In genomic region chr10:18233891-18234290, GRCm38 (mm10) we compare ENCODE assay signal across 8 mouse cellular contexts. TPM values are rescaled to one million over a fixed set of nuclear protein-coding genes. Genes with fewer than 3 reads are reported as not detected.
DNase-seq lines count a peak whose midpoint lies in the region; ATAC-seq and TF ChIP-seq lines count a peak whose summit lies in the region.

No protein-coding gene starts in this region.

- H3K4me1 ChIP-seq in heart, embryonic 16.5 days (ENCODE audit: control insufficient read depth, insufficient read depth, low read length) = peaks cover 5% of the 10 kb centered on the region; the same call in 1 of the 2 replicates
- H3K4me1 ChIP-seq in liver, postnatal 0 days (ENCODE audit: insufficient read depth) = peaks cover 4% of the 10 kb centered on the region

- intact Hi-C loops in heart, postnatal 10 days (cut with DNase I) = no loop called here

- ATAC-seq in heart, embryonic 16.5 days (replicated peaks; ENCODE audit: extremely low read depth, insufficient read depth, low FRiP score) = no peak
- no peak for ATAC-seq in liver, postnatal 0 days

- H3K27me3 ChIP-seq in heart, embryonic 16.5 days (ENCODE audit: control insufficient read depth, insufficient read depth, low read length) = no peaks in the 10 kb centered on the region
- no peaks in the 10 kb centered on the region for H3K27me3 ChIP-seq in liver, postnatal 0 days (ENCODE audit: insufficient read depth, low read length)

- no peak for TF ChIP-seq POLR2A in brain, embryonic 14.5 days (IDR thresholded peaks at IDR 0.05; ENCODE audit: borderline replicate concordance, extremely low read depth, insufficient read depth, insufficient read length, poor library complexity, severe bottlenecking)

- H3K27ac ChIP-seq in heart, embryonic 16.5 days (ENCODE audit: low read length) = no peak overlapping the region
- H3K27ac ChIP-seq in liver, postnatal 0 days (ENCODE audit: low read depth) = peak overlapping the region; percentile 94

- H3K4me2 ChIP-seq in heart, embryonic 16.5 days (ENCODE audit: low read depth, low read length) = peak overlapping the region; percentile 83; the same call in 1 of the 2 replicates
- H3K4me2 ChIP-seq in liver, postnatal 0 days (ENCODE audit: low read depth, low read length) = peak overlapping the region; percentile 77

- H3K9me3 ChIP-seq in heart, embryonic 16.5 days (replicated peaks; ENCODE audit: control insufficient read depth, low read length) = no peaks in the 10 kb centered on the region
- H3K9me3 ChIP-seq in liver, postnatal 0 days (ENCODE audit: low read length) = no peaks in the 10 kb centered on the region

- no peaks in the 10 kb centered on the region for H3K36me3 ChIP-seq in heart, embryonic 16.5 days (ENCODE audit: control insufficient read depth, insufficient read depth)
- no peaks in the 10 kb centered on the region for H3K36me3 ChIP-seq in liver, postnatal 0 days (replicated peaks; ENCODE audit: insufficient read depth, low read length)

- H3K4me3 ChIP-seq in heart, embryonic 16.5 days (ENCODE audit: low read length) = no peak overlapping the region
- H3K4me3 ChIP-seq in liver, postnatal 0 days (ENCODE audit: low read depth, low read length) = 0 out of 2 replicates have a peak overlapping the region, but pooled peaks have one; percentile 93

- TF ChIP-seq EP300 in liver, postnatal 0 days (IDR thresholded peaks at IDR 0.05; ENCODE audit: low read depth) = no peak

- no peak for DNase-seq in heart, postnatal 10 days
- peak; percentile 34 to 38 for DNase-seq in B cell, adult 2 months
- DNase-seq in brain, embryonic 14.5 days (ENCODE audit: low read depth) = peak; percentile 18
- no peak for DNase-seq in liver, postnatal 0 days
- DNase-seq in urinary bladder, adult 2 months (ENCODE audit: low spot score) = no peak
- no peak for DNase-seq in layer of hippocampus, adult 9-10 months (ENCODE audit: low spot score)
- DNase-seq in adrenal gland, adult 8-10 months = no peak

- 49% methylated on average over 3 of the region's 3 CpGs for WGBS in heart, embryonic 16.5 days
- 39% methylated on average over 3 of the region's 3 CpGs for WGBS in liver, postnatal 0 days (ENCODE audit: insufficient replicate concordance)

- H3K9ac ChIP-seq in heart, embryonic 16.5 days (ENCODE audit: low read length) = no peak overlapping the region
- no peak overlapping the region for H3K9ac ChIP-seq in liver, postnatal 0 days (replicated peaks)

- peak; percentile 22; the same call in 1 of the 2 replicates for TF ChIP-seq CTCF in brain, embryonic 14.5 days (IDR thresholded peaks at IDR 0.05; ENCODE audit: borderline replicate concordance, extremely low read depth, insufficient read depth, insufficient read length)
- TF ChIP-seq CTCF in liver, postnatal 0 days (IDR thresholded peaks at IDR 0.05; ENCODE audit: low read depth) = peak; percentile 41

RNA-seq across cellular contexts. Expression of gene Ccdc28a, which starts 0.9 kb away (rescaled TPM):
- polyA plus RNA-seq in heart, embryonic 16.5 days (2015; fragmentation: Nextera tagmentation; extraction: Ambion mirVana) = 8.6 and 10.9 TPM in 2 replicates
- total RNA-seq in heart, postnatal 10 days (2021) = 1 to 10 TPM; 6.4 to 6.7 TPM
- 10.4 and 22.0 TPM in 2 replicates for polyA plus RNA-seq in brain, embryonic 14.5 days (2012; rRNA removed)
- 9.0 and 14.6 TPM in 2 replicates for polyA plus RNA-seq in liver, postnatal 0 days (2015; fragmentation: Nextera tagmentation; extraction: Ambion mirVana)
- 24.0 and 28.1 TPM in 2 replicates for polyA plus RNA-seq in urinary bladder, adult 2 months (2012; rRNA removed)
- 10 to 100 TPM; 13.4 to 18.7 (median 15.6) TPM for total RNA-seq in adrenal gland, adult 8-10 months (2022)

RNA-seq across cellular contexts. Expression of gene Ect2l, which starts 23.2 kb away (rescaled TPM):
- polyA plus RNA-seq in heart, embryonic 16.5 days (2015; fragmentation: Nextera tagmentation; extraction: Ambion mirVana) = 0.27 and 0.32 TPM in 2 replicates
- not detected for total RNA-seq in heart, postnatal 10 days (2021)
- 0.05 TPM in 2 replicates for polyA plus RNA-seq in brain, embryonic 14.5 days (2012; rRNA removed)
- polyA plus RNA-seq in liver, postnatal 0 days (2015; fragmentation: Nextera tagmentation; extraction: Ambion mirVana) = not detected in 2 replicates
- 0.28 and 0.37 TPM in 2 replicates for polyA plus RNA-seq in urinary bladder, adult 2 months (2012; rRNA removed)
- total RNA-seq in adrenal gland, adult 8-10 months (2022) = under 1 TPM in 1 of 4 experiments, not detected in 3; 0.24 TPM

Comparison
In these comparisons a context has a peak if more than half of its experiments do, and no peak if none do; other contexts are left out.
1. DNase-seq: peak in B cell, adult 2 months (2 of 2) and brain, embryonic 14.5 days (single experiment); none in heart, postnatal 10 days (0 of 2), liver, postnatal 0 days (single experiment), urinary bladder, adult 2 months (single experiment), layer of hippocampus, adult 9-10 months (single experiment) and adrenal gland, adult 8-10 months (single experiment).